Mouse (Mus musculus): Measurements from ENCODE around the gene Serpinb6a.

GRCm38 (mm10) chr13:34045511-34046249 is 43.1 kb upstream of the Serpinb6a start:
- TF ChIP-seq CTCF (conservative IDR thresholded peaks at IDR 0.05; ENCODE audit: insufficient read depth, insufficient read length, low read depth, low read length) (no peak), POLR2A (IDR thresholded peaks at IDR 0.05; ENCODE audit: low read depth, low read length) (no peak)
